Mouse (Mus musculus) c-Kit-positive CD71-negative TER-119-negative erythroid progenitor cells, embryonic 14.5 days (primary cell): Measurements from ENCODE around the gene Crocc2.

Source experiments
- DNase-seq: peaks from one replicate; pipeline ENCODE4 v3.0.0-alpha.2; 2013; ENCODE audit warnings: low read depth

Crocc2 gene

GRCm38 (mm10) chr1:93271751-93272150 is 103.2 kb downstream of the Crocc2 start:
- DNase-seq: no peak

- peak; percentile 42 for DNase-seq
Measured at GRCm38 (mm10) chr1:93272409-93272821, 103.9 kb downstream of the Crocc2 start.

- no peak for DNase-seq
Measured at GRCm38 (mm10) chr1:93275561-93275960, 107.0 kb downstream of the Crocc2 start.

- DNase-seq: no peak
Measured at GRCm38 (mm10) chr1:93277041-93277440, 108.5 kb downstream of the Crocc2 start.
